Mouse (Mus musculus): ENCODE data around the gene Abhd11. TPM values are rescaled to one million over a fixed set of nuclear protein-coding genes. Genes with fewer than 3 reads are reported as not detected.
A peak's percentile ranks its signal among the peaks of the same experiment; 100 is the strongest.

The Abhd11 gene
- polyA plus RNA-seq, 1 experiment from 2014 or later, result 71.6 TPM

- H3K9ac ChIP-seq, result no peak overlapping the region
- no peaks in the 10 kb centered on the region for H3K36me3 ChIP-seq
- WGBS, result 57% methylated on average over 7 of the region's 7 CpGs
- peak overlapping the region; percentile 64 for H3K27ac ChIP-seq
- H3K27me3 ChIP-seq, result no peaks in the 10 kb centered on the region
- no peaks in the 10 kb centered on the region for H3K9me3 ChIP-seq (replicated peaks)
- H3K4me2 ChIP-seq, result no peak overlapping the region
- ATAC-seq (replicated peaks; ENCODE audit: low FRiP score), result 0 out of 2 replicates have a peak, but pooled peaks have one; percentile 25
- H3K4me3 ChIP-seq (replicated peaks), result no peak overlapping the region
- no peaks in the 10 kb centered on the region for H3K4me1 ChIP-seq
Observed at GRCm38 (mm10) chr5:134974294-134974693, 34.7 kb upstream of the Abhd11 start.

- Histone ChIP-seq H3K4me3 (replicated peaks) (no peak overlapping the region), H3K9ac (no peak overlapping the region), H3K27ac (no peak overlapping the region), H3K36me3 (no peaks in the 10 kb centered on the region), H3K4me2 (no peak overlapping the region), H3K9me3 (replicated peaks) (no peaks in the 10 kb centered on the region), H3K4me1 (no peaks in the 10 kb centered on the region), H3K27me3 (no peaks in the 10 kb centered on the region)
- 60% methylated on average over 2 of the region's 2 CpGs for WGBS
- ATAC-seq (replicated peaks; ENCODE audit: low FRiP score), result no peak
Observed at GRCm38 (mm10) chr5:134974921-134975320, 34.0 kb upstream of the Abhd11 start.

- whole genome bisulfite sequencing, result 88% methylated on average over 2 of the region's 2 CpGs
- H3K4me1 ChIP-seq, result no peaks in the 10 kb centered on the region
Observed at GRCm38 (mm10) chr5:134976164-134976563, 32.8 kb upstream of the Abhd11 start.

GRCm38 (mm10) chr5:134976577-134977250, 32.2 kb upstream of the Abhd11 start:
- H3K4me1 ChIP-seq, result no peaks in the 10 kb centered on the region
- no peak overlapping the region for H3K27ac ChIP-seq
- H3K27me3 ChIP-seq, result no peaks in the 10 kb centered on the region
- no peak overlapping the region for H3K4me2 ChIP-seq
- 87% methylated on average over 14 of the region's 14 CpGs for WGBS
- no peak for ATAC-seq (replicated peaks; ENCODE audit: low FRiP score)
- H3K36me3 ChIP-seq, result no peaks in the 10 kb centered on the region
- no peaks in the 10 kb centered on the region for H3K9me3 ChIP-seq (replicated peaks)
- no peak overlapping the region for H3K9ac ChIP-seq
- H3K4me3 ChIP-seq (replicated peaks), result no peak overlapping the region

More at GRCm38 (mm10) chr5:134976164-134976563, 32.8 kb upstream of the Abhd11 start:
- Histone ChIP-seq H3K27ac (no peak overlapping the region), H3K9me3 (replicated peaks) (no peaks in the 10 kb centered on the region), H3K27me3 (no peaks in the 10 kb centered on the region), H3K4me2 (no peak overlapping the region), H3K36me3 (no peaks in the 10 kb centered on the region), H3K9ac (no peak overlapping the region), H3K4me3 (replicated peaks) (no peak overlapping the region)
- no peak for ATAC-seq (replicated peaks; ENCODE audit: low FRiP score)

GRCm38 (mm10) chr5:134977837-134978236, 31.1 kb upstream of the Abhd11 start:
- Histone ChIP-seq H3K4me2 (no peak overlapping the region), H3K36me3 (no peaks in the 10 kb centered on the region), H3K27ac (no peak overlapping the region), H3K27me3 (no peaks in the 10 kb centered on the region), H3K9ac (no peak overlapping the region), H3K4me1 (no peaks in the 10 kb centered on the region), H3K4me3 (replicated peaks) (no peak overlapping the region), H3K9me3 (replicated peaks) (no peaks in the 10 kb centered on the region)
- ATAC-seq (replicated peaks; ENCODE audit: low FRiP score), result no peak
- 85% methylated on average over 4 of the region's 4 CpGs for WGBS

GRCm38 (mm10) chr5:134981149-134981548, 27.8 kb upstream of the Abhd11 start:
- H3K27ac ChIP-seq, result no peak overlapping the region
- peaks cover 25% of the 10 kb centered on the region for H3K27me3 ChIP-seq
- no peaks in the 10 kb centered on the region for H3K9me3 ChIP-seq (replicated peaks)
- H3K36me3 ChIP-seq, result no peaks in the 10 kb centered on the region
- peaks cover 20% of the 10 kb centered on the region for H3K4me1 ChIP-seq
- H3K4me2 ChIP-seq, result no peak overlapping the region
- no peak overlapping the region for H3K9ac ChIP-seq
- 63% methylated on average over 10 of the region's 10 CpGs for WGBS
- no peak for ATAC-seq (replicated peaks; ENCODE audit: low FRiP score)
- H3K4me3 ChIP-seq (replicated peaks), result no peak overlapping the region

GRCm38 (mm10) chr5:134983111-134983510, 25.8 kb upstream of the Abhd11 start:
- H3K36me3 ChIP-seq, result no peaks in the 10 kb centered on the region
- no peak overlapping the region for H3K9ac ChIP-seq
- H3K27ac ChIP-seq, result no peak overlapping the region
- H3K4me2 ChIP-seq, result no peak overlapping the region
- peaks cover 33% of the 10 kb centered on the region for H3K4me1 ChIP-seq
- H3K27me3 ChIP-seq, result peaks cover 44% of the 10 kb centered on the region
- WGBS, result 93% methylated on average over 1 of the region's 1 CpGs
- H3K4me3 ChIP-seq (replicated peaks), result no peak overlapping the region
- no peak for ATAC-seq (replicated peaks; ENCODE audit: low FRiP score)
- no peaks in the 10 kb centered on the region for H3K9me3 ChIP-seq (replicated peaks)

- Histone ChIP-seq H3K27ac (no peak overlapping the region), H3K4me3 (replicated peaks) (no peak overlapping the region), H3K4me1 (peaks cover 33% of the 10 kb centered on the region), H3K4me2 (no peak overlapping the region), H3K27me3 (peaks cover 49% of the 10 kb centered on the region), H3K36me3 (no peaks in the 10 kb centered on the region), H3K9me3 (replicated peaks) (no peaks in the 10 kb centered on the region), H3K9ac (no peak overlapping the region)
- 14% methylated on average over 3 of the region's 3 CpGs for WGBS
- ATAC-seq (replicated peaks; ENCODE audit: low FRiP score), result no peak
Observed at GRCm38 (mm10) chr5:134983771-134984170, 25.2 kb upstream of the Abhd11 start.

GRCm38 (mm10) chr5:134985633-134986297, 23.2 kb upstream of the Abhd11 start, which contains the start of gene Cldn3:
Gene Cldn3 (plus strand): TSS chr5:134986214.
- peak within 1 kb of the TSS; percentile 82 for H3K27ac ChIP-seq
- H3K4me1 ChIP-seq, result peaks cover 33% of the 10 kb centered on the region
- no peaks in the 10 kb centered on the region for H3K9me3 ChIP-seq (replicated peaks)
- peak; percentile 90 for ATAC-seq (replicated peaks; ENCODE audit: low FRiP score)
- H3K4me3 ChIP-seq (replicated peaks), result peak within 1 kb of the TSS; percentile 42
- H3K36me3 ChIP-seq, result no peaks in the 10 kb centered on the region
- peak within 1 kb of the TSS; percentile 61 for H3K4me2 ChIP-seq
- peaks cover 63% of the 10 kb centered on the region for H3K27me3 ChIP-seq
- peak within 1 kb of the TSS; percentile 45 for H3K9ac ChIP-seq
- 1% methylated on average over 25 of the region's 25 CpGs for WGBS

GRCm38 (mm10) chr5:134986298-134987268, 22.4 kb upstream of the Abhd11 start:
- Histone ChIP-seq H3K4me3 (replicated peaks) (peak overlapping the region; percentile 42), H3K9me3 (replicated peaks) (no peaks in the 10 kb centered on the region), H3K27me3 (peaks cover 63% of the 10 kb centered on the region), H3K36me3 (no peaks in the 10 kb centered on the region), H3K27ac (peak overlapping the region; percentile 82), H3K4me1 (peaks cover 33% of the 10 kb centered on the region), H3K4me2 (peak overlapping the region; percentile 61), H3K9ac (peak overlapping the region; percentile 45)
- peak; percentile 23; the same call in 1 of the 2 replicates for ATAC-seq (replicated peaks; ENCODE audit: low FRiP score)
- 3% methylated on average over 79 of the region's 79 CpGs for WGBS

- H3K9ac ChIP-seq, result no peak overlapping the region
- no peak for ATAC-seq (replicated peaks; ENCODE audit: low FRiP score)
- WGBS, result 30% methylated on average over 11 of the region's 11 CpGs
Observed at GRCm38 (mm10) chr5:134989166-134989565, 19.8 kb upstream of the Abhd11 start.

More at GRCm38 (mm10) chr5:134989166-134989565, 19.8 kb upstream of the Abhd11 start:
- Histone ChIP-seq H3K27ac (no peak overlapping the region), H3K4me1 (peaks cover 29% of the 10 kb centered on the region), H3K4me2 (peak overlapping the region; percentile 38), H3K4me3 (replicated peaks) (peak overlapping the region; percentile 20; the same call in 1 of the 2 replicates), H3K36me3 (no peaks in the 10 kb centered on the region), H3K27me3 (peaks cover 58% of the 10 kb centered on the region), H3K9me3 (replicated peaks) (no peaks in the 10 kb centered on the region)
